Mouse (Mus musculus) MEL-GATA-1-ER (cell line): ENCODE results near the gene Cdc42se1.

Experiments
- DNase-seq: peaks from one replicate; pipeline ENCODE4 v3.0.0-alpha.2; 2012; ENCODE audit warnings: low read depth; ENCODE audit errors: extremely low read depth

Gene Cdc42se1

GRCm38 (mm10) chr3:95247660-95248336 is 19.3 kb downstream of the Cdc42se1 start:
- DNase-seq = no peak

DNA sequence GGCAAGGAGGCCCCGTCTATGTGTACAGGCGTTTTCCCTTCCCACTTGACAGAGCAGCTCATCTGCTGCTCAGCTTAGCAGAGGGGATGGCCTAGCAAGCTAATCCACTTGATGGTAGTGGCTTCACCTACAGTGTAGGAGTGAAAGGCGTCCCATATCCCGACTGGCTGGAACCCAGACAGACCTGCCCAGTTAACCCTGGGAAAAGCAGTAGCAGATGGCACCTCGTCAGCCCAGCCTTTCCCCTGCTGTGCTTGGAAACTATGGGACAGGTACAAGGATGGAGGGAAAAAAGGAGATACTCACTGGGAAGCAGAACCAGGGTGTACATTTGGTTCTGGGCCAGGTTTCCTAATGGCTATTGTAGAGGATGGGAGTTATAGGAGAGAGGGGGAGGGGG is 21.8 kb downstream of the Cdc42se1 start:
- DNase-seq = no peak

GRCm38 (mm10) chr3:95250783-95251424 is 22.4 kb downstream of the Cdc42se1 start, which contains the start of gene Bnipl:
Gene Bnipl, minus strand, starts transcription at chr3:95251193.
- DNase-seq = no peak

- DNase-seq = no peak
Observed at GRCm38 (mm10) chr3:95256931-95257330, 28.4 kb downstream of the Cdc42se1 start.

DNA sequence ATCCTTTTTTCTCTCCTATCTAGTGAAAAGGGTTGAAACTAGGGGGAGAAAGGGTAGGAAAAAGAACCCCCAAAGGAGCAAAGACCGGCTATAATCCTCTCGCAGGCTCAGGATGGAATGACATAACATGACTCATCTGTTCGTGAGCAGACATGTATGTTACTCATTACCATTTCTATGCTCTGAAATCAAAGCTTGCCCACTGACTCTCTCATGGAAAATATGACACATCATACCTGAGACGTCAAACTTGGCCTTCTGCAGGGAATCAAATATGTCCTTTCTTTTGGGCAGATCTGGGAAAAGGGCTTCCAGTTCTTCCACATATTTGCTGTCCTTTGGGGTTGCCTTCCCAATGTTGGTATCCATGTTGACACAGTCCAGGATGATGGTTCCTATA is 33.4 kb downstream of the Cdc42se1 start:
- no peak for DNase-seq

- DNase-seq = peak; percentile 59
Observed at GRCm38 (mm10) chr3:95263089-95263739, 34.7 kb downstream of the Cdc42se1 start.

DNA sequence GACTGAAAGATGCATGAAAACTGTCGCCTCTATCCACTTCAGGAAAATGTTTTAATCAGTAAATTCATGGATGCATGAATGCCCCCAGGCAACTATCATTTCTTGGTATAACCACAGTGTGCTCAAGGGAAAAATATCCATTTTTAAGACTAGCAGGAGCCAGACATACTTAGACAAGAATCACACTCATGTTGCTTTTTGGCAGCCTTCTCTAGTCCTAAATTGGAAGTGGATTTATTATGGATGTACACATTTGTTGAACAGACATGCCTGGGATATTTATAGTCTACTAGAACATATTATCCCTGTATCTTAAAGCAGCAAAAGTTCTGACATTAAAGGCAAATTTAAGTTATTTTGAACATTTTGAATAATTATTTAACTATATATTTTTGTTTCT is 36.2 kb downstream of the Cdc42se1 start:
- DNase-seq = no peak

GRCm38 (mm10) chr3:95266052-95266451 is 37.5 kb downstream of the Cdc42se1 start:
- no peak for DNase-seq

DNA sequence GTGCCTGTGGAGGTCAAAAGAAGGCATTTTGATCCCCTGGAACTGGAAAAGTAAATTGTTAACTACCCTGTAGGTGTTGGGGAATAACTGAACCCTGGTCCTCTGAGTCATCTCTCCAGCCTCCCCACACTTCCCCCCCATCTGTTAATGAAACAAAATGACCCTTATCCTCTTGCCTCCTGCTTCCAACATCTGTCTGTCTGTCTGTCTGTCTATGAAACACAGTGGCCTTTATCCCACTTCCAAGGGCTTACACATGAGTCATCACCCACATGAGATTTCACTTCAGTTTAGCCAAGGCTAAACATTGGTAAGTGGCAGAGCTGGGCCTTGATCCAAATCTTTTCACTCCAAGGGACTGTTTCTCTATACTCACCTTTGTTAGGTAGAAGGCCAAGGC is 39.3 kb downstream of the Cdc42se1 start:
- no peak for DNase-seq

DNA sequence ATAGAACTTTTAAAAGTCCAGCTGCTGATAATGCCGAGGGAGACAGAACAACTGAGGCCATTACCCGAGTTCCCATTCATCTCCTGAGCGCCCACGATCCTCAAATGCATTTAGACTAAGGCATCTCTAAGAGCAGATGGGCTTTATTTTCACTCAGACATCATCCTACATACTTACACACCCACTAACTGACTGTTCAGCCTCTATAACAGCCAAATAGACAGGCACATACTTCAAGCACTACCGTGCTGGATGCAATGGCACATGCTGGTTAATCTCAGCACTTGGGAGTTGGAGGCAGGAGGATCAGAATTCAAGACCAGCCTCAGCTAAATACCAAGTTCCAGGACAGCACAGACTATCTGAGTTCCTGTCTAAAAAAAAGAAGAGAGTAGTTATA is 41.3 kb downstream of the Cdc42se1 start:
- DNase-seq = no peak

DNA sequence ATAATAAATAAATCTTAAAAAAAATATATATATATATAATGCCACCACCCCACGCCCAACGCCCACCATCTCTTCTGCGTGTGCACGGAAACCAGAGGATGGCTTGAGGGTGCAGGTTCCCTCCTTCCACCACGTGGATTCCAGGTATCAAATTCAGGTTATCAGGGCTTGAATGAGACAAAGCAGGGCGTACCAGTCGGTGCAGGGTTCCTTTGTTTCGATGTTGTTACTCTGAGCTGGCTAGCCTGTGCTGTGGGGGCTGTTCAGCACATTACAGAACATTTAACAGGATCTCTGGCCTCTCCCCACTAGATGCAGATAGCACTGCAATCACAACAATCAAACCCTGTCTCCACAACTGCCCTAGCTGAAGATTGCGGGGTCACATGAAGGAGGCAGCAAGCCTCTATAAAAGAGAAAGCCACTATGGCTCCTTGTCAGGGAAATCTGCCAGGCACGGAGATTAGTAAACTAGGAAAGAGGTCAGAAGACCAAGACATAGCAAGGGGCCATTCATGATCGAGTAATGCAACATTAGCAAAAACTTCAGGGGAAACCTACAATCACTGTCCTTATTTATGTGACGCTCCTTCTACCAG is 42.3 kb downstream of the Cdc42se1 start:
- no peak for DNase-seq

DNA sequence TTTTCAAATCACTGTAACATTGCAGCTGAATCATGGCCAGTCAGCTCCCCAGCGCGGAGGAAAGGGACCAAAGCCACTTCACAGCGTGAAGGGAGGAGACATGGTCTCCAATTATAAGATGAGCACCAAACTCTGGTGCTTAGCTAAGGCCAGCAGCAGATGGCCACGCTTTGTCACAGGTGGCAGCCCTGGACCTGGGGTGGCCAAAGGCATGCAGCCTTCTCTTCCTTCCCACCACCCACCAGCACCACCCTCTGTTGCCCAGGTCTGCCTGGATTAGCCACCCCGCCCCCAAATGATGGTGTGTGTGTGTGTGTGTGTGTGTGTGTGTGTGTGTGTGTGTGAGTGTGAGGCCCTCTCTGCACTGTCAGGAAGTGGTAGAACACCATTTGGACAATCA is 44.9 kb downstream of the Cdc42se1 start:
- DNase-seq = no peak

GRCm38 (mm10) chr3:95274453-95274852 is 45.9 kb downstream of the Cdc42se1 start:
- DNase-seq = no peak

DNA sequence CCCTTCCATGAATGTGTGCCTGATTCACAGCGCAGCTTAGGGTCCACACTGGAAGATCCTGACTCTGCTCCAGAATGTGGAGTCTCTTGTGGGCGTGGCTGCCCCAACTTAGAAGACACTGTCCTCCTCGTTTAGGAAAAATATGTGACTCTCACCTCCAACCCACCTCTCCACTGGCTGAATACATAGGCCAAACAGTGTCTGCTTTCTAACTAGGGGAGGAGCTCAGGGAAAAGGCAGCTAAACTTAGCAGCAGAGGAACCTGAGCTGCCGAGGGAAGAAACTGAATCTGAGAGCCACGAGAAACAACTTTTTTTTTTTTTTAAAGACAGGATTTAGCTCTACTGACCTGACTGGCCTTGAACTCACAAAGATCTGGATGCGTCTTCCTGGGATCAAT is 46.6 kb downstream of the Cdc42se1 start:
- no peak for DNase-seq

DNA sequence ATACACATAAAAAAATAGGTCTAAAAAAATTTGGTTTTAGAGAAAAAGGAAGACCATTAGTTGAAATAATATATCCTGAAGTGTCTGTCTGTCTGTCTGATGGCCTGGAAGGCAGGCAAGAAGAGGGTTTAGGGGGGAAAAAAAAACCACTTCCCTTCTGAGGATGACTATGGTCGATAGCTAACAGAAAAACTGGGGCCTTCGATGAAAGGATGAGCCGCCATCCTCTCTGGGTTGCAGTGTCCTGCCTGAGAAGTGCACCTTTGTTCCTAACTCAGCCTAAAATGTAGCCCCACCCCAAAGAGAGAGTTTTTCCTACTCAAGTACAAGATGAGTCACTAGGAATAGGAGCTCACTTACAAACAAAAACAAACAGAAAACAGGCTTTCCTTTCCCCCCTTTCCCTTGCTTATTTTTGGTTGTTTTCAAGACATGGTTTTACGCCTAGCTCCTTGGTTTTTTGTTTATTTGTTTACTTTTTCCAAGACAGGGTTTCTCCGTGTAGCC is 47.9 kb downstream of the Cdc42se1 start:
- DNase-seq = peak; percentile 62

DNA sequence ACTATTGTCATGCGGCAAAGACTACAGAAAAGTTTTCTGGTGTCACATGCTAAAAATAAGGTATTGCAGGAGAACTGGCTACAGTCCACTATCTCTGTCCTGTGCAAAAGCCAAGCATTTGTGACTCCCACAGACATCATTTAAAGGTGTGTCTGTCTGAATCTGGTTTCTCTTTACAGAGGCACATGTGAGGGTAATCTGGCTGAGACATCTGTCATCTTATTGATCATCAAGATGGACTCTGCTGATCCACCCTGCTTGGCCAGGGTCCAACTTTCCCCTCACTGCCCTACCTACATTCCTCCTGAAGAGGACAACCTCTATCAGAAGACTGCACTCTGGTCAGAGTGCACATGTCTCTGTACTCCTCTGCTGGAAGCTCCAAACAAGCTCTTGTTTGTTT is 48.6 kb downstream of the Cdc42se1 start:
- no peak for DNase-seq

- peak; percentile 60 for DNase-seq
Observed at GRCm38 (mm10) chr3:95280747-95281146, 52.2 kb downstream of the Cdc42se1 start.

- DNase-seq = peak; percentile 100
Observed at GRCm38 (mm10) chr3:95281216-95282126, 52.9 kb downstream of the Cdc42se1 start, which contains the start of the genes Mindy1 and Prune1. Gene Mindy1, plus strand, starts transcription at chr3:95281345. Gene Prune1, minus strand, starts transcription at chr3:95282076.

DNA sequence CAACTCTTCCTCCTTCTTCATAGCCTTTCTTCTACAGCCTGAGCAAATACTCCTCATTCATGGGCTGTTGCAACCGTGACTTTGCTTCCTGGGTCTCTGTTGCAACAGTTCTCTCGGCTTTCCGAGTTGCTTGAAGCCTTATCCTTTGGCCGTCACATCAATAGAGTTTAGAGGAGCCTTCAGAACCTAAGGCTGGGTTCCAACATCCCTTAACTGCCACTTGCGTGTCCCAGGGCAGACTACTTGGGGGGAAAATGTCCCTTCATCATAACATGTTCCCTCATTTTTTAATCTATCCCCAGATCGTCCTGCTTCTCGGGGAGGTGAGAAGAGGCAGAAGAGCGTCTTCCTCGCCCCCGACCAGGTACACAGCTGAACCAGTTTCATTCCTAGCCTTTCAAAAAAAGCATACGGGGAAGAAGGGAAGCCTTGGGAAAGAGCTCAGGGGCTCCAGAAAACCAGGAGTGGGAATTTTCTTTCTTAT is 53.9 kb downstream of the Cdc42se1 start:
- DNase-seq = peak; percentile 75

GRCm38 (mm10) chr3:95282865-95283588 is 54.5 kb downstream of the Cdc42se1 start:
- DNase-seq = peak; percentile 73
